Mouse (Mus musculus) heart, embryonic 10.5 days (tissue): ENCODE results near the gene Olfr1347. TPM values are rescaled to one million over a fixed set of nuclear protein-coding genes. Genes with fewer than 3 reads are reported as not detected.
"Not testable (repeated sequence)": the region's sequence is repeated elsewhere in the genome, so short reads cannot be mapped to it uniquely, and the experiment has no call there.

Source experiments
- DNase-seq: peaks from one replicate; pipeline ENCODE4 v3.0.0-alpha.2; 2017; ENCODE audit warnings: low spot score
- H3K27ac ChIP-seq: fragments of 300-500 bp; sonication (generic); 2 replicates; pipeline ENCODE4 v1.5.1; 2016; ENCODE audit warnings: mild to moderate bottlenecking
- H3K27me3 ChIP-seq: fragments of 300-500 bp; sonication (generic); 2 replicates; pipeline ENCODE4 v1.6.1; 2016; ENCODE audit warnings: mild to moderate bottlenecking; ENCODE audit not compliant: poor library complexity, insufficient read depth, severe bottlenecking
- H3K36me3 ChIP-seq: fragments of 300-500 bp; sonication (generic); 2 replicates; pipeline ENCODE4 v1.6.1; 2016; ENCODE audit warnings: mild to moderate bottlenecking, moderate library complexity
- H3K4me1 ChIP-seq: fragments of 300-500 bp; sonication (generic); 2 replicates; pipeline ENCODE4 v1.6.1; 2016; ENCODE audit warnings: mild to moderate bottlenecking
- H3K4me3 ChIP-seq: fragments of 300-500 bp; sonication (generic); 2 replicates; pipeline ENCODE4 v1.5.1; 2016; ENCODE audit warnings: mild to moderate bottlenecking, moderate library complexity
- H3K9me3 ChIP-seq: fragments of 300-500 bp; sonication (generic); 2 replicates; pipeline ENCODE4 v1.6.1; 2016; ENCODE audit warnings: mild to moderate bottlenecking, moderate library complexity
- WGBS: fragments of 180-500 bp; shearing (Covaris S2); methylation state at CpG from one replicate; pipeline ENCODE4 v1.1.7; 2016; 5-methylcytosine and 5-hydroxymethylcytosine counted together
- polyA plus RNA-seq: library from polyadenylated mRNA; unstranded; fragments of >200 nt; fragmentation: Nextera tagmentation; extraction: Ambion mirVana; gene quantifications from 2 replicates; pipeline ENCODE4 v1.2.1, GENCODE M21; 2016

Olfr1347 gene
- not detected in 2 replicates for polyA plus RNA-seq

GRCm38 (mm10) chr7:6499655-6500054 lies at the start of gene Olfr1347:
Gene Olfr1347, minus strand, starts transcription at chr7:6499755.
- Histone ChIP-seq H3K4me3 (no peak within 1 kb of the TSS), H3K27ac (no peak within 1 kb of the TSS), H3K4me1 (no peaks in the 10 kb centered on the region), H3K9me3 (peaks cover 15% of the 10 kb centered on the region; the same call in 1 of the 2 replicates), H3K27me3 (no peaks in the 10 kb centered on the region), H3K36me3 (no peaks in the 10 kb centered on the region)
- DNase-seq = no peak
- WGBS = 50% methylated on average over 1 of the region's 1 CpGs

- no peaks in the 10 kb centered on the region for H3K4me1 ChIP-seq
- no peak for DNase-seq
Observed at GRCm38 (mm10) chr7:6526141-6526540, 26.6 kb upstream of the Olfr1347 start.

GRCm38 (mm10) chr7:6525001-6525400 lies 25.4 kb upstream of the Olfr1347 start:
- peaks cover 13% of the 10 kb centered on the region; the same call in 1 of the 2 replicates for H3K9me3 ChIP-seq
- 52% methylated on average over 3 of the region's 3 CpGs for WGBS
- no peak for DNase-seq
- H3K4me3 ChIP-seq = no peak overlapping the region
- H3K27ac ChIP-seq = no peak overlapping the region
- H3K27me3 ChIP-seq = no peaks in the 10 kb centered on the region
- H3K36me3 ChIP-seq = no peaks in the 10 kb centered on the region
- no peaks in the 10 kb centered on the region for H3K4me1 ChIP-seq

More at GRCm38 (mm10) chr7:6526141-6526540, 26.6 kb upstream of the Olfr1347 start:
- no peak overlapping the region for H3K4me3 ChIP-seq
- no peak overlapping the region for H3K27ac ChIP-seq
- H3K9me3 ChIP-seq = peaks cover 13% of the 10 kb centered on the region; the same call in 1 of the 2 replicates
- H3K27me3 ChIP-seq = no peaks in the 10 kb centered on the region
- no peaks in the 10 kb centered on the region for H3K36me3 ChIP-seq
- WGBS = 64% methylated on average over 5 of the region's 5 CpGs

GRCm38 (mm10) chr7:6522850-6523249 lies 23.3 kb upstream of the Olfr1347 start, which contains the start of gene Olfr1349:
Gene Olfr1349, minus strand, starts transcription at chr7:6522950.
- no peak for DNase-seq
- H3K27ac ChIP-seq = no peak within 1 kb of the TSS
- peaks cover 13% of the 10 kb centered on the region; the same call in 1 of the 2 replicates for H3K9me3 ChIP-seq
- H3K36me3 ChIP-seq = no peaks in the 10 kb centered on the region
- 75% methylated on average over 5 of the region's 5 CpGs for WGBS
- H3K4me1 ChIP-seq = no peaks in the 10 kb centered on the region
- H3K4me3 ChIP-seq = no peak within 1 kb of the TSS
- H3K27me3 ChIP-seq = no peaks in the 10 kb centered on the region

GRCm38 (mm10) chr7:6521666-6522065 lies 22.1 kb upstream of the Olfr1347 start:
- Histone ChIP-seq H3K9me3 (peaks cover 15% of the 10 kb centered on the region), H3K4me3 (no peak overlapping the region), H3K27me3 (no peaks in the 10 kb centered on the region), H3K27ac (no peak overlapping the region), H3K4me1 (no peaks in the 10 kb centered on the region), H3K36me3 (no peaks in the 10 kb centered on the region)
- no peak for DNase-seq
- 30% methylated on average over 1 of the region's 1 CpGs for WGBS

GRCm38 (mm10) chr7:6508648-6509047 lies 9.1 kb upstream of the Olfr1347 start, which contains the start of gene Olfr1348:
Gene Olfr1348, minus strand, starts transcription at chr7:6508748.
- no peak within 1 kb of the TSS for H3K4me3 ChIP-seq
- 92% methylated on average over 1 of the region's 1 CpGs for WGBS
- H3K27me3 ChIP-seq = no peaks in the 10 kb centered on the region
- no peaks in the 10 kb centered on the region for H3K36me3 ChIP-seq
- no peaks in the 10 kb centered on the region for H3K4me1 ChIP-seq
- no peak within 1 kb of the TSS for H3K27ac ChIP-seq
- no peak for DNase-seq
- H3K9me3 ChIP-seq = peaks cover 4% of the 10 kb centered on the region; the same call in 1 of the 2 replicates

GRCm38 (mm10) chr7:6486841-6487240 lies 12.7 kb downstream of the Olfr1347 start, which contains the start of gene Olfr5:
Gene Olfr5, minus strand, starts transcription at chr7:6486941.
- WGBS = 32% methylated on average over 2 of the region's 2 CpGs

GRCm38 (mm10) chr7:6477633-6478032 lies 21.9 kb downstream of the Olfr1347 start:
- 70% methylated on average over 2 of the region's 2 CpGs for WGBS
- DNase-seq, H3K27ac ChIP-seq: not testable (repeated sequence)

More at GRCm38 (mm10) chr7:6486841-6487240, 12.7 kb downstream of the Olfr1347 start, which contains the start of gene Olfr5:
- H3K4me3 ChIP-seq = no peak within 1 kb of the TSS
- H3K9me3 ChIP-seq = peaks cover 9% of the 10 kb centered on the region; the same call in 1 of the 2 replicates
- no peaks in the 10 kb centered on the region for H3K4me1 ChIP-seq
- no peaks in the 10 kb centered on the region for H3K27me3 ChIP-seq
- no peaks in the 10 kb centered on the region for H3K36me3 ChIP-seq
- no peak for DNase-seq
- no peak within 1 kb of the TSS for H3K27ac ChIP-seq

GRCm38 (mm10) chr7:6466951-6467350 lies 32.6 kb downstream of the Olfr1347 start, which contains the start of gene Olfr1346:
Gene Olfr1346, plus strand, starts transcription at chr7:6467101.
- H3K9me3 ChIP-seq = no peaks in the 10 kb centered on the region
- no peak within 1 kb of the TSS for H3K27ac ChIP-seq
- H3K4me3 ChIP-seq = no peak within 1 kb of the TSS
- H3K36me3 ChIP-seq = no peaks in the 10 kb centered on the region
- DNase-seq = no peak
- no peaks in the 10 kb centered on the region for H3K27me3 ChIP-seq
- H3K4me1 ChIP-seq = no peaks in the 10 kb centered on the region

More at GRCm38 (mm10) chr7:6477633-6478032, 21.9 kb downstream of the Olfr1347 start:
- not testable (repeated sequence) for H3K27me3 ChIP-seq, H3K4me1 ChIP-seq, H3K4me3 ChIP-seq, H3K36me3 ChIP-seq
- peaks cover 17% of the 10 kb centered on the region for H3K9me3 ChIP-seq

GRCm38 (mm10) chr7:6456399-6456798 lies 43.2 kb downstream of the Olfr1347 start:
- no peak overlapping the region for H3K27ac ChIP-seq
- 44% methylated on average over 3 of the region's 3 CpGs for WGBS
- no peak for DNase-seq
- H3K9me3 ChIP-seq = peaks cover 21% of the 10 kb centered on the region
- H3K36me3 ChIP-seq = no peaks in the 10 kb centered on the region
- H3K4me1 ChIP-seq = no peaks in the 10 kb centered on the region
- no peaks in the 10 kb centered on the region for H3K27me3 ChIP-seq
- no peak overlapping the region for H3K4me3 ChIP-seq

- Histone ChIP-seq H3K4me1 (no peaks in the 10 kb centered on the region), H3K9me3 (peaks cover 18% of the 10 kb centered on the region), H3K4me3 (no peak within 1 kb of the TSS), H3K27me3 (no peaks in the 10 kb centered on the region), H3K36me3 (no peaks in the 10 kb centered on the region), H3K27ac (no peak within 1 kb of the TSS)
- DNase-seq = no peak
Observed at GRCm38 (mm10) chr7:6455868-6456267, 43.7 kb downstream of the Olfr1347 start, which contains the start of gene Olfr1336. Gene Olfr1336, plus strand, starts transcription at chr7:6456168.

- H3K9me3 ChIP-seq = peaks cover 17% of the 10 kb centered on the region; the same call in 1 of the 2 replicates
- H3K4me1 ChIP-seq = no peaks in the 10 kb centered on the region
- H3K4me3 ChIP-seq = no peak overlapping the region
- no peak overlapping the region for H3K27ac ChIP-seq
- H3K36me3 ChIP-seq = no peaks in the 10 kb centered on the region
- no peak for DNase-seq
- WGBS = 80% methylated on average over 5 of the region's 5 CpGs
- H3K27me3 ChIP-seq = no peaks in the 10 kb centered on the region
Observed at GRCm38 (mm10) chr7:6447771-6448170, 51.8 kb downstream of the Olfr1347 start.

- WGBS = 65% methylated on average over 2 of the region's 2 CpGs
- Histone ChIP-seq H3K9me3 (peaks cover 3% of the 10 kb centered on the region; the same call in 1 of the 2 replicates), H3K4me3 (no peak overlapping the region), H3K27me3 (no peaks in the 10 kb centered on the region), H3K36me3 (no peaks in the 10 kb centered on the region), H3K4me1 (no peaks in the 10 kb centered on the region), H3K27ac (no peak overlapping the region)
- no peak for DNase-seq
Observed at GRCm38 (mm10) chr7:6441173-6441572, 58.4 kb downstream of the Olfr1347 start.
